Mouse (Mus musculus) left cerebral cortex, adult 8-10 months (tissue): ENCODE data around the gene Mmp21. TPM values are rescaled to one million over a fixed set of nuclear protein-coding genes. Genes with fewer than 3 reads are reported as not detected.

Experiments used
- DNase-seq, 2 experiments: peaks; one replicate each; pipeline ENCODE4 v3.0.0; 2022; ENCODE audit warnings: low spot score in 2 of 2
- total RNA-seq, 4 experiments: library from RNA; stranded (reverse); gene quantifications; 2 replicates each; pipeline ENCODE4 v1.2.4; 2022

The Mmp21 gene
- total RNA-seq, 4 experiments from 2014 or later, result 0.13 TPM; not detected in 3

DNA sequence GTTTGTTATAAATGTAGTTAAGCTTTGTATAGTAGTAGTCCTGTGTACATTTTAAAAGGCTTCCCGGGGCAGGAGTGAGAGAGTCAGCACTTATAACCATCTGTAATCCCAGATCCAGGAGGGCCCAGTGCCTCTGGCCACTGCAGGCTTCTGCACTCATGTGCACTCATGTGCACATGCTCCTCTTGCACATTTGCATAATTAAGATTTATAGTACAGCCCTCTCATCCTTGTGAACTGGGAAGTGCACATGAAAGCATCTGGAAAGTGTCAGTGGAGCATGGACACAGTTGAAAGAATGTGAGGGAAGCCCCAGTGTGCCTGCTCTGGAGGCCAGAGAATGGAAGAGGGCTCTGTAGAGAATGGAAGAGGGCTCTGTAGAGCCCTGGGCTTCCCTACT, 17.4 kb downstream of the Mmp21 start:
- no peak for DNase-seq

- DNase-seq, result no peak
Measured at GRCm38 (mm10) chr7:133645716-133646115, 34.1 kb downstream of the Mmp21 start.

- peak in 1 of 2 experiments; percentile 76 for DNase-seq
Measured at GRCm38 (mm10) chr7:133638821-133639220, 41.0 kb downstream of the Mmp21 start.

- DNase-seq, result no peak
Measured at GRCm38 (mm10) chr7:133638306-133638705, 41.6 kb downstream of the Mmp21 start.

DNA sequence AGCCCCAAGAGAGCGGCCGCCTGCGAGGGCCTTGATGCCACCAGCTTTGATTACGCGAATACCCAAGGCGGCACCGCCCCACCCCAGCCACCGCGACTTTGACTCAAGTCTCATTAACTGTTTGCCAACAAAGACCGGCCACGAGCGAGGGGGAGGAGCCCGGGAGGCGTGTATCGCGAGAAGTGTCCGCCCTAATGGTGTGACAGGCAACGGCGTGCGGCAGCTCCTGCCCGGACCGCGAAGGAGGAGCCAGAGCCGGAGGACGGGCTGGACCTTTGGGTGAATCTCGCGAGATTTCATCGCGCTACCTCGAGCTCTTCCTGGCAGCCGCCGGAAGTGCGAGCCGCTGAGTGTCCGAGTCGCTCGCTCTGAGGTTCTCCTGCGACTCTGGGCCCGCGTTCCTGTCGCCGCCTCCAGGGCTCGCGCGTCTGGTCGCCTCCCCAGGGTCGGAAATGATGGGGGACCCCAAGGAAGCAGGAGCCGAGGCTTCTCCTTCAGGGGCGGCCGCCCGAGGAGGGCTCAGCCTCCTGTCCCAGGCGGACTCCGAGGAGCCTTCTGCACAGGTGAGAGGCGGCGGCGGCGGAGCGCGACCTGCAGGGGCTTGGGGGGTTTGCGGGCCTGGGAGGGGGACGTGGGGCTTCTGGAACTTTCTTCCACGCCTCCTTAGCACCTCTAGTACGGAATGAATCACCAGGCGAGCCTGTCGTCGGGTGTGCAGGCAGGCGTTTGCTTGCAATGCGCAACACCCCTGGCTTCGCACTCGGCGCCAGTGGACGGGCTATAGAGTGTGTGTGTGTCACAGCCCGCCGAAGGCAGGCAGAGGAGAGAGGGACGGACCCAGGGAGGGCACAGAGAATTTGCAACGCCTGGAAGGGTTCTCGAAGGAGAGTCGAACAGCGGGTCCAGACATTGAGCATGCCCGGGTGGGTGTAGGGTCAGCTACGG, 42.2 kb downstream of the Mmp21 start, which contains the start of gene Edrf1:
TSS of gene Edrf1 (plus strand) at position 183 of the 945 bp plus-strand sequence.
- peak; percentile 87 to 98 for DNase-seq

DNA sequence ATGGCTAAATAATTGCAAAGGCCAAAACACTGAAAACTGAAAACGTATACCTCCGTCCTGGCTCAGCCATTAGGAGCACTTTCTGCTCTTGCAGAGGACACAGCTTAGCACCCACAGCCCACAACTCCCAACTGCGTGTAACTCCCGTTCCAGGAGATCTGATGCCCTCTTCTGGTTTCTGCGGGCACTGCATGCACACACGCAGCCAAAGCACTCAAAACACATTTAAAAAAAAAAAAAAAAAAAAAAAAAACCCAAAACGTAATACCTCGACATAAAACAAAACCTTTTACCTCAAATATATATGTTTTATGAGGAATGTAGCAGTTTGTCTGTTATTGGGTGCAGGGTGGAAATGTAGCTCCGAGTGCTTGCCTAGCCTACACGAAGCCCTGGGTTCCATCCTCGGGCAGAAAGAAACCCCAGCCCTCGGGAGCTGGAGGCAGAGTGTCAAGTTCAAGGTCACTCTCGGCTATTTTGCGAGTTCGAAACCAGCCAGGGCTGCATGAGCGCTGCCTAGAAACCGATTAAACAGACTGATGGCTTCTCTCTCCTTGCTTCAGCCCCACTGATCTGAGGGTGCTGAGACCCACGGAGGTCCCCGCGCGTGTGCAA, 43.0 kb downstream of the Mmp21 start:
- DNase-seq, result peak; percentile 72 to 93

- no peak for DNase-seq
Measured at GRCm38 (mm10) chr7:133634932-133635650, 44.8 kb downstream of the Mmp21 start.

DNA sequence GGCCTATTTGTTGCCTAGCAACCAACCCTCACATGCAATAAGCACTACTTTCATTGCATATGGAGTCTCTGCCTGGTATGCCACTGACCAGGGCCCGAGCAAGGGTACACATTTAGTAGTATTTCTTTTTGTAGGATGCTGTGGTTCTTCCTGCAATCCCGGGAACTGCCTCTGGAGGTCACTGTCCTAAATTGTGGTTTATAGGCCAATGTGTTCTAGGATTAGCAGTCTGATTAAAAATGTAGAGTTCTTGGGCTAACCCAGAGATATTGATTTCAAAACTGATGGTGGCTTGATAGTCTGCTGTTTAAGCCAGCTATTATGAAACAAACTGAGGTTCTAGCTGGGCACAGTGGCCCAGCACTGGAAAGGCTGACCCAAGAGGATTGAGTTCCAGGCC, 47.4 kb downstream of the Mmp21 start:
- peak in 1 of 2 experiments; percentile 57 for DNase-seq

DNA sequence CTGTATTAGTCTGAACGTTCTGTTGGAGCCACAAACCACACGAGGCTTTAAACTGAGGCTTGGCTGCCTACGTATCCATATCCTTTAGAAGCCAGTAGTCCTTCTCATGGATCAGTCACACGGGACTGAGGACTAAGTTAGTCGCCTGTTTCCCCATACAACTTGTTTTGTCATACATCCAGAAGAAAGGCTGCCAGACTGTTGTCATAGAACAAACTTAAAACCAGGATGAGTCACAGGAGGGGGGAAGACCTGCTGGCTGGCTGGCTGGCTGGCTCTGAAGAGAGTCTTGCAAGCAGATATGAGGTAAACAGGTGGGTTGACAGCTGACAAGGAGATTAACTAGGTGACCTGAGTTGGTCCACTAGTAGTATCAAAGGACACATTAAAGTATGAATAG, 49.0 kb downstream of the Mmp21 start:
- no peak for DNase-seq

DNA sequence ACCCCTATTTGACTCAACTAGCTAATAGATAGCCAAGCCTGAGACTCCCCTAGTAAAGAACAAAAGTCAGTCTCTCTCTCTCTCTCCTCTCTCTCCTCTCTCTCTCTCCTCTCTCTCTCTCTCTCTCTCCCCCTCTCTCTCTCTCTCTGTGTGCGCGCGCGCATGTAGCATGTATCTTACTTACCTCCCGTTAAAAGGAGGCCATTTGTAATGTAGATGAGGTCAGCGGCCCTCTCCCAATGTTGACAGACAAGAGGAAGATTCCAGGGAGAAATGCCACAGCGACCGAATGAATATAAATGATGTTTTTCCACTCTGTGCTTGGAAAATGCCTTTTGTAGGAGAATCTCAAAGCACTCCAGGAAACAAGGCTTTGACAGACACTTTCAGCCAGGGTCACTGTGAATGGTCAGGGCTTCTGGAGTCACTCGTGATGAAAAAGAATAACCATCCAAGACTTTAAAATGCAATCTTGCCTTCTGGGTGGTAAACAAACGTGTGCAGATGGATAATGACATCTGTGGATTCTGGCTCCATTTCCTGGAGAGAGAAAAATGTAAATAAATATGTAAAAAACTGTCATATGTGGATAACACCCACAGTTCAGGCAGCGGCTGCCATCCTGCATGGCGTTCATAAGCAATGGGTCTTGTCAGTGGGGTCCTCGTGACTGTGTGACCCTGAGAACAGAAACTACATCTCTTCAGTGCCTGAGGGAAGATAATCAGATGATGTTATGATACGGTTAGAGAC, 52.5 kb downstream of the Mmp21 start:
- DNase-seq, result no peak

Other genes starting within 250 kb of the Mmp21 start
- not detected for gene Tex36, start 77.9 kb downstream of the Mmp21 start, total RNA-seq
- 10 to 100 TPM; 22.1 to 24.3 (median 22.8) TPM for gene Edrf1, start 42.5 kb downstream of the Mmp21 start, total RNA-seq
- gene Bccip, start 29.3 kb upstream of the Mmp21 start, total RNA-seq, result 10 to 100 TPM; 63.4 to 69.4 (median 68.0) TPM
- 10 to 100 TPM; 15.3 to 22.4 (median 20.1) TPM for gene Uros, start 30.0 kb upstream of the Mmp21 start, total RNA-seq
- gene Fank1, start 96.8 kb upstream of the Mmp21 start, total RNA-seq, result 1 to 10 TPM; 3.3 to 4.5 (median 4.1) TPM
- gene Dhx32, start 102.7 kb upstream of the Mmp21 start, total RNA-seq, result 10 to 100 TPM; 42.4 to 47.2 (median 43.2) TPM